Mouse (Mus musculus): ENCODE measurements at regions not wholly inside any gene's neighbourhood (a gene's known extent, or its start where the extent isn't known, plus 50 kb on each side); places are given as distances from the start of the nearest gene placed in this dataset.
A peak's percentile ranks its signal among the peaks of the same experiment; 100 is the strongest.

DNA sequence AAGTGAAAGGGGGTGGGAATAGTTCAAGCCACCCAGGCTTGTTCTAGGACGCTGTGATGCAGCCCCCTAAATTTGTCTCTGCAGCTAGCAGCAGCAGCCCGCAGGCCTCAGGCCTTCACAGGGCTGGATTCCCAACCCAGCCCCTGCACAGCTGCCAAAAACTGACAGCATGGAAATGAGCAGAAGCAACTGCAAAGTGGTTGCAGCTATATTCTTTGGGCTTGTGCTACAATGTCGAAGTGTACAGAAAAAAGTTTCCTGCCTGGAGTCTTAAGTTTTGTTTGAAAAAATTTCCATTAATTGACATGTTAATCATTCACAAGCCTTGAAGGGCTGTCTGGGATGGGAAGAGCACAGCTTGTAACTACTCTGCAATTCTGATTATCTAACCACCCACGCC lies 253.6 kb upstream of the Nbea start:
- H3K27ac ChIP-seq (ENCODE audit: low read depth, low read length) = 0 out of 2 replicates have a peak overlapping the region, but pooled peaks have one; percentile 36
- H3K4me1 ChIP-seq (ENCODE audit: insufficient read depth) = peaks cover 13% of the 10 kb centered on the region
- no peaks in the 10 kb centered on the region for H3K9me3 ChIP-seq (ENCODE audit: low read length)
- H3K4me3 ChIP-seq (ENCODE audit: low read depth, low read length) = no peak overlapping the region
- no peaks in the 10 kb centered on the region for H3K36me3 ChIP-seq (ENCODE audit: insufficient read depth)
- H3K27me3 ChIP-seq (ENCODE audit: insufficient read depth, low read length) = no peaks in the 10 kb centered on the region
- ATAC-seq (peak; percentile 85), DNase-seq (peak; percentile 68)
- 18% methylated on average over 4 of the region's 4 CpGs for WGBS
- no peak overlapping the region for H3K9ac ChIP-seq
- no peak overlapping the region for H3K4me2 ChIP-seq (ENCODE audit: low read depth)
- TF ChIP-seq CTCF (IDR thresholded peaks at IDR 0.05; ENCODE audit: low read depth) = no peak

DNA sequence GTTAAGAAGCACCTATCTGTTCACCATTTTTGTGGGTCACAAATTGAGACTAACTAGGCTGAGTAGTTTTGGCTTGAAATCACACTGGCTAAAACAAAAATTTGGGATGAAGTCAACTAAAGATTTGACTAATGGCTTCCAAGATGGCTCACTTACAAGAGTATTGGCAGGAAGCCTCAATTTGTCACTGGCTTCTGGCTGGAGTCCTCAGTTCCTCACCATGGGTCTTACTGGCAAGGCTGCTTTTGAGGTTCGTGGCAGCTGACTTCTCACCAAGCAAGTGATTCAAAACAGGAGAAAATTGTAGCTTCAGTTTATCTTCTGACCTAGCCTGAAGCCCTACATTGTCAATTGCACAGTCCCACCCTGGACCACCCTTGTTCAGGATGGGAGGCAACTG lies 250.0 kb upstream of the Nbea start:
- Histone ChIP-seq H3K9ac (no peak overlapping the region), H3K4me2 (ENCODE audit: low read depth) (no peak overlapping the region), H3K27ac (ENCODE audit: low read depth, low read length) (no peak overlapping the region), H3K27me3 (ENCODE audit: insufficient read depth, low read length) (no peaks in the 10 kb centered on the region), H3K9me3 (ENCODE audit: low read length) (no peaks in the 10 kb centered on the region), H3K4me1 (ENCODE audit: insufficient read depth) (peaks cover 10% of the 10 kb centered on the region), H3K36me3 (ENCODE audit: insufficient read depth) (no peaks in the 10 kb centered on the region), H3K4me3 (ENCODE audit: low read depth, low read length) (no peak overlapping the region)
- TF ChIP-seq CTCF (IDR thresholded peaks at IDR 0.05; ENCODE audit: low read depth) = no peak
- ATAC-seq = 0 out of 2 replicates have a peak, but pooled peaks have one; percentile 12
- 38% methylated on average over 1 of the region's 1 CpGs for WGBS
- peak; percentile 57 for DNase-seq

GRCm38 (mm10) chr3:56427201-56427600 lies 243.7 kb upstream of the Nbea start:
- Histone ChIP-seq H3K4me1 (ENCODE audit: insufficient read depth) (no peaks in the 10 kb centered on the region), H3K9me3 (ENCODE audit: low read length) (no peaks in the 10 kb centered on the region), H3K36me3 (ENCODE audit: insufficient read depth) (no peaks in the 10 kb centered on the region), H3K4me2 (ENCODE audit: low read depth) (no peak overlapping the region), H3K27me3 (ENCODE audit: insufficient read depth, low read length) (no peaks in the 10 kb centered on the region), H3K9ac (no peak overlapping the region), H3K4me3 (ENCODE audit: low read depth, low read length) (no peak overlapping the region), H3K27ac (ENCODE audit: low read depth, low read length) (no peak overlapping the region)
- TF ChIP-seq CTCF (IDR thresholded peaks at IDR 0.05; ENCODE audit: low read depth) = no peak
- DNase-seq (no peak), ATAC-seq (no peak)
- WGBS = 81% methylated on average over 1 of the region's 1 CpGs

DNA sequence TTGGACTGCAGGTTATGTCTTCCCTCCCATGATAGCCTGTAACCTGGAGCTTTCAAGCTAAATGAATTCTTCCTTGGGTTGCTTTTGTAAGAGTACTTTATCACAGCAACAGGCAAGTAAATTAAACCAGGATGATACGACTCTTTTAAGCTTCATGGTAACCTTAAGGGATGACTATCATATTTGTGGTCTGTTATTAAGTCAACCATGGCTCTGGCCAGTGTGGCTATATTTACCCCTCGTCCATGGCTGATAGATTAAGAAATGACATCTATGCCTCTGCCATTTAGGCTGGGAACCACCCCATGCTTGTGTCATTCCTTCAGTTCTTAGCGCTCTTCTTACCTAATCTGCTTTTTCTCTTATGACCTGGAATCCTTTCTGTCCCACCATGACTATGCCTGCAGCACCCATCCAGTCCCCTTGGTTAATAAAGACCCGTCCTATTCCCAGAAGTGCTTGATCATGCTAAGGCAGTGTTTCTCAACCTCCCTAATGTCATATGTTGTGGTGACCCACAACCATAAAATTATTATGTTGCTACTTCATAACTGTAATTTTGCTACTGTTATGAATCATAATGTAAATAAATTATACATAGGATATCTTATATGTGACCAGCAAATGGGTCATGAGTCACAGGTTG lies 214.5 kb upstream of the Nbea start:
- Histone ChIP-seq H3K4me2 (ENCODE audit: low read depth) (no peak overlapping the region), H3K36me3 (ENCODE audit: insufficient read depth) (no peaks in the 10 kb centered on the region), H3K4me3 (ENCODE audit: low read depth, low read length) (no peak overlapping the region), H3K27ac (ENCODE audit: low read depth, low read length) (no peak overlapping the region), H3K27me3 (ENCODE audit: insufficient read depth, low read length) (no peaks in the 10 kb centered on the region), H3K9ac (no peak overlapping the region), H3K9me3 (ENCODE audit: low read length) (no peaks in the 10 kb centered on the region), H3K4me1 (ENCODE audit: insufficient read depth) (no peaks in the 10 kb centered on the region)
- ATAC-seq (no peak), DNase-seq (no peak)
- TF ChIP-seq CTCF (IDR thresholded peaks at IDR 0.05; ENCODE audit: low read depth) = no peak
- 92% methylated on average over 4 of the region's 4 CpGs for WGBS

- no peak overlapping the region for H3K27ac ChIP-seq (ENCODE audit: low read depth, low read length)
- WGBS = 54% methylated on average over 5 of the region's 5 CpGs
- H3K4me2 ChIP-seq (ENCODE audit: low read depth) = no peak overlapping the region
- no peaks in the 10 kb centered on the region for H3K36me3 ChIP-seq (ENCODE audit: insufficient read depth)
- no peaks in the 10 kb centered on the region for H3K4me1 ChIP-seq (ENCODE audit: insufficient read depth)
- H3K27me3 ChIP-seq (ENCODE audit: insufficient read depth, low read length) = no peaks in the 10 kb centered on the region
- no peak overlapping the region for H3K4me3 ChIP-seq (ENCODE audit: low read depth, low read length)
- DNase-seq = peak; percentile 31
- H3K9me3 ChIP-seq (ENCODE audit: low read length) = no peaks in the 10 kb centered on the region
- peak; percentile 76 for ATAC-seq
- TF ChIP-seq CTCF (IDR thresholded peaks at IDR 0.05; ENCODE audit: low read depth) = no peak
- H3K9ac ChIP-seq = no peak overlapping the region
Measured at GRCm38 (mm10) chr3:56393134-56393533, 209.6 kb upstream of the Nbea start.

- H3K9ac ChIP-seq = no peak overlapping the region
- no peak overlapping the region for H3K4me2 ChIP-seq (ENCODE audit: low read depth)
- H3K27ac ChIP-seq (ENCODE audit: low read depth, low read length) = no peak overlapping the region
- TF ChIP-seq CTCF (IDR thresholded peaks at IDR 0.05; ENCODE audit: low read depth) = no peak
- DNase-seq = no peak
- H3K27me3 ChIP-seq (ENCODE audit: insufficient read depth, low read length) = no peaks in the 10 kb centered on the region
- no peak for ATAC-seq
- H3K36me3 ChIP-seq (ENCODE audit: insufficient read depth) = no peaks in the 10 kb centered on the region
- no peaks in the 10 kb centered on the region for H3K4me1 ChIP-seq (ENCODE audit: insufficient read depth)
- no peaks in the 10 kb centered on the region for H3K9me3 ChIP-seq (ENCODE audit: low read length)
- no peak overlapping the region for H3K4me3 ChIP-seq (ENCODE audit: low read depth, low read length)
Measured at GRCm38 (mm10) chr3:56380316-56380715, 196.8 kb upstream of the Nbea start.

- H3K9me3 ChIP-seq (ENCODE audit: low read length) = no peaks in the 10 kb centered on the region
- no peaks in the 10 kb centered on the region for H3K27me3 ChIP-seq (ENCODE audit: insufficient read depth, low read length)
- H3K4me3 ChIP-seq (ENCODE audit: low read depth, low read length) = no peak overlapping the region
- no peak for TF ChIP-seq CTCF (IDR thresholded peaks at IDR 0.05; ENCODE audit: low read depth)
- no peak overlapping the region for H3K4me2 ChIP-seq (ENCODE audit: low read depth)
- DNase-seq = no peak
- WGBS = 28% methylated on average over 3 of the region's 3 CpGs
- no peaks in the 10 kb centered on the region for H3K4me1 ChIP-seq (ENCODE audit: insufficient read depth)
- no peak overlapping the region for H3K27ac ChIP-seq (ENCODE audit: low read depth, low read length)
- H3K9ac ChIP-seq = no peak overlapping the region
- ATAC-seq = peak; percentile 27; the same call in 1 of the 2 replicates
- no peaks in the 10 kb centered on the region for H3K36me3 ChIP-seq (ENCODE audit: insufficient read depth)
Measured at GRCm38 (mm10) chr3:56379500-56379899, 196.0 kb upstream of the Nbea start.

Measured in forebrain, postnatal 0 days (tissue).